Mouse (Mus musculus) cerebellum, adult (tissue): ENCODE results near the gene Cracr2b.

Source experiments
- ATAC-seq: cut with Nextera tagmentation; 2 replicates; pipeline ENCODE4 v1.9.2; 2017; ENCODE audit warnings: mild to moderate bottlenecking, moderate library complexity, mixed read lengths; ENCODE audit not compliant: insufficient number of reproducible peaks, low FRiP score, low TSS enrichment

The Cracr2b gene

GRCm38 (mm10) chr7:141447110-141447991 is 13.5 kb upstream of the Cracr2b start, which contains the start of gene Rplp2:
TSS of gene Rplp2 (plus strand) at chr7:141447370.
- ATAC-seq, result peak; percentile 88

- ATAC-seq, result no peak
These were observed 9.0 kb upstream of the Cracr2b start for GRCm38 (mm10) chr7:141451928-141452327.

- ATAC-seq, result no peak
These were observed 7.3 kb upstream of the Cracr2b start for GRCm38 (mm10) chr7:141453636-141454035.

GRCm38 (mm10) chr7:141454967-141455551 is 5.8 kb upstream of the Cracr2b start, which contains the start of gene Pnpla2:
TSS of gene Pnpla2 (plus strand) at chr7:141455198.
- ATAC-seq, result peak; percentile 16; the same call in 1 of the 2 replicates

GRCm38 (mm10) chr7:141455610-141456314 is 5.1 kb upstream of the Cracr2b start:
- ATAC-seq, result peak; percentile 13; the same call in 1 of the 2 replicates

- no peak for ATAC-seq
These were observed 4.2 kb upstream of the Cracr2b start for GRCm38 (mm10) chr7:141456739-141457138.

GRCm38 (mm10) chr7:141457236-141457635 is 3.7 kb upstream of the Cracr2b start:
- ATAC-seq, result no peak

GRCm38 (mm10) chr7:141457986-141458660 is 2.8 kb upstream of the Cracr2b start:
- no peak for ATAC-seq

- no peak for ATAC-seq
These were observed 2.2 kb upstream of the Cracr2b start for GRCm38 (mm10) chr7:141458661-141459060.

GRCm38 (mm10) chr7:141459301-141459711 is 1.6 kb upstream of the Cracr2b start:
- ATAC-seq, result peak; percentile 2; the same call in 1 of the 2 replicates

GRCm38 (mm10) chr7:141460001-141460390 is 898 bp upstream of the Cracr2b start:
- no peak for ATAC-seq

GRCm38 (mm10) chr7:141461521-141462332 is 833 bp downstream of the Cracr2b start:
- no peak for ATAC-seq

GRCm38 (mm10) chr7:141462333-141462821 is 1.5 kb downstream of the Cracr2b start:
- no peak for ATAC-seq

- no peak for ATAC-seq
These were observed 3.1 kb downstream of the Cracr2b start for GRCm38 (mm10) chr7:141463824-141464602.

GRCm38 (mm10) chr7:141464603-141465201 is 3.8 kb downstream of the Cracr2b start:
- no peak for ATAC-seq

GRCm38 (mm10) chr7:141465388-141466044 is 4.6 kb downstream of the Cracr2b start:
- ATAC-seq, result no peak

- ATAC-seq, result no peak
These were observed 5.1 kb downstream of the Cracr2b start for GRCm38 (mm10) chr7:141466045-141466394.
